Mouse (Mus musculus) layer of hippocampus, postnatal 14 days (tissue): Measurements from ENCODE around the gene Gm21721. TPM values are rescaled to one million over a fixed set of nuclear protein-coding genes. Genes with fewer than 3 reads are reported as not detected.
"Not testable (repeated sequence)": the region's sequence is repeated elsewhere in the genome, so short reads cannot be mapped to it uniquely, and the experiment has no call there.

Experiments
- DNase-seq, 2 experiments: peaks; one replicate each; pipeline ENCODE4 v3.0.0; 2021 to 2022; ENCODE audit warnings: low spot score in 2 of 2, mixed read lengths in 1 of 2
- long read RNA-seq, 2 experiments: library from polyadenylated mRNA; stranded (forward); transcript quantifications; one replicate each; pipeline ENCODE4 v2.0.0; 2021
- total RNA-seq, 2 experiments: library from RNA; stranded (reverse); gene quantifications; 2 replicates each; pipeline ENCODE4 v1.2.3; 2021

The Gm21721 gene
- not detected for total RNA-seq
- long read RNA-seq, experiment 1 = 0 reads
- long read RNA-seq, experiment 2 = 0 reads

GRCm38 (mm10) chrY:9202090-9202489 lies at the start of gene Gm21721:
TSS of gene Gm21721 (minus strand) at chrY:9202190.
- DNase-seq = not testable (repeated sequence)

Other genes starting within 250 kb of the Gm21721 start
- gene Gm21292, start 68.3 kb downstream of the Gm21721 start, total RNA-seq = not detected
- gene Gm21812, start 145.0 kb upstream of the Gm21721 start, total RNA-seq = not detected
- gene Gm21874, start 214.0 kb upstream of the Gm21721 start, total RNA-seq = not detected